Mouse (Mus musculus) myocyte (in vitro differentiated cells): ENCODE data around the gene Acot5.

Experiments used
- E2F4 ChIP-seq: IDR thresholded peaks from one replicate; pipeline ENCODE4 v1.6.1; 2011; ENCODE audit warnings: mild to moderate bottlenecking, control low read depth, moderate library complexity; ENCODE audit not compliant: insufficient read depth
- MAX ChIP-seq: IDR thresholded peaks from one replicate; pipeline ENCODE4 v1.6.1; 2011; ENCODE audit warnings: low read depth, mild to moderate bottlenecking, control low read depth
- MYOG ChIP-seq, 3 experiments: IDR thresholded peaks; one replicate each; pipeline ENCODE4 v1.6.1; 2011; ENCODE audit warnings: control low read depth in 2 of 3, low read depth in 2 of 3, mild to moderate bottlenecking in 2 of 3; ENCODE audit not compliant: insufficient read length in 2 of 3, control insufficient read depth in 1 of 3, insufficient read depth in 1 of 3
- POLR2A ChIP-seq: IDR thresholded peaks from one replicate; pipeline ENCODE4 v1.6.1; 2011; ENCODE audit warnings: low read depth, mild to moderate bottlenecking, control low read depth, moderate library complexity; ENCODE audit not compliant: insufficient read length
- SRF ChIP-seq: IDR thresholded peaks from one replicate; pipeline ENCODE4 v1.6.1; 2011; ENCODE audit warnings: low read depth; ENCODE audit not compliant: control insufficient read depth, insufficient read length
- TCF12 ChIP-seq: IDR thresholded peaks from one replicate; pipeline ENCODE4 v1.6.1; 2011; ENCODE audit warnings: mild to moderate bottlenecking, control low read depth; ENCODE audit not compliant: poor library complexity, insufficient read depth, severe bottlenecking
- USF1 ChIP-seq: IDR thresholded peaks from one replicate; pipeline ENCODE4 v1.6.1; 2011; ENCODE audit warnings: low read depth, mild to moderate bottlenecking, control low read depth, moderate library complexity

GRCm38 (mm10) chr12:84030659-84031332 is 38.3 kb upstream of the Acot5 start:
- no peak for TF ChIP-seq SRF
- peak; percentile 81 for TF ChIP-seq USF1
- no peak for TF ChIP-seq E2F4
- no peak for TF ChIP-seq POLR2A
- TF ChIP-seq MAX, result no peak
- TF ChIP-seq TCF12, result no peak
- TF ChIP-seq MYOG (IDR thresholded peaks at IDR 0.05; ENCODE audit: control insufficient read depth in 1 of 3, insufficient read depth in 1 of 3, insufficient read length in 2 of 3, low read depth in 2 of 3), result no peak
